Mouse (Mus musculus) right cerebral cortex, postnatal 4 days (tissue): Measurements from ENCODE around the gene AI597479.

ENCODE experiments used
- DNase-seq: peaks from one replicate; pipeline ENCODE4 v3.0.0-alpha.2; 2022

The AI597479 gene

GRCm38 (mm10) chr1:43098031-43098984 is at the start of gene AI597479, which contains the start of gene Tgfbrap1:
Gene AI597479 (plus strand): TSS chr1:43098710.
Gene Tgfbrap1 (minus strand): TSS chr1:43098637.
- peak; percentile 95 for DNase-seq

DNA sequence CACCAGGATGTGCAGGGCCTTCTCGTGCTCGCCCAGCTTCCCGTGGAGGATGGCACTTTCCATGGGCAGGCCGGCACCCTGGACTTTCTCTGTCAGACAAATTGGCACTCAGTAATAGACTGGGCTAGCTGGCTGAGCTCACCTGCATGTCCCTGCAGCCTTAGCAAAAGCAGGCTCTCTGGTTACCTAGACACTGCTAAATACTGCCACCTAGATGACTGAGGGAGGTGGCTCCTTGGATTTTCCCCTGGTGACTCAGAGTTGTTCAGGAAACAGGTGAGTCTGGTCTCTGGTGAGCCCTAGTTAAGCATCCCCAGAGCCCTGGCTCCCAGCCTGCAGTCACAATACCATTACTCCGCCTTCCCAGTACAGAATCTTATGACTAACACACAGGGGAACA is 46.6 kb upstream of the AI597479 start:
- DNase-seq = no peak

GRCm38 (mm10) chr1:43065615-43066310 is 32.7 kb upstream of the AI597479 start:
- peak; percentile 83 for DNase-seq

GRCm38 (mm10) chr1:43066573-43066972 is 31.9 kb upstream of the AI597479 start:
- DNase-seq = no peak

GRCm38 (mm10) chr1:43067551-43067950 is 31.0 kb upstream of the AI597479 start:
- DNase-seq = no peak

DNA sequence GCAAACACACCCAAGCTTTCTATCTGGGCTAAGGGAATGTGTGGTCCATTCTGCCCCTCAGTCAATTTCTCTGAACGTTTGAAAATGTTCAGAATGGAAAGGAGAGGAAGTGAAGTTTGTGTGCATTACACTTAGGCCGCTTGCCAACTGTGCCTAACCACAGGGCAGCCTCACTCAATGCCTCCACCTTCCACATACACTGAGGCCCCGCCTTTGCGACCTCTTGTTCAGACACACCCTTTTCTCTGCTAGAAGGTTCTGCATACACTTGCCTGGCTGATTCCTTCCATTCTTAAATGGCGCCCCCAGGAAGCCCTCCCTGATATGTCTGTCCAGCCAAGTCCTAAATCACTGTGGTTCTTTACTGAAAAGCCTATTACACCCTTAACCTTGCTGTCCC is 27.8 kb upstream of the AI597479 start:
- no peak for DNase-seq

GRCm38 (mm10) chr1:43072028-43072427 is 26.5 kb upstream of the AI597479 start:
- DNase-seq = no peak

DNA sequence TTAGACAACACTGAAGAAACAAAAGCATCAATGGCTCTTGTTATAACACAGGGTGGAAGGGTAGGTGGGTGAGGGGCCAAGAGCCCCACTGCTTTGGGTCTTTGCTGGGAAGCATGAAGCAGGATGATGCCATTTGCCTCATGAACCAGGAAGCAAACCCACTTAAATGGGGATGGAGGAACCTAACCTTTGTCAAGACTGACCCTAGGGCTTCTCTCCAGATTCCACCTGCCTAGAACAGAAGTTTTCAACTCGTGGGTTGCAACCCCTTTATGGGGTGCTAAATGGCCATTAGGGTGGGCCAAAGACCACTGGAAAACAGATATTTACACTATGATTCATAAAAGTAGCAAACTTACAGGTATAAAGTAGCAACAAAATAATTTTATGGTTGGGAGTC is 25.9 kb upstream of the AI597479 start:
- no peak for DNase-seq

GRCm38 (mm10) chr1:43074791-43075190 is 23.7 kb upstream of the AI597479 start:
- DNase-seq = no peak

- no peak for DNase-seq
Measured at GRCm38 (mm10) chr1:43078124-43078523, 20.4 kb upstream of the AI597479 start.

DNA sequence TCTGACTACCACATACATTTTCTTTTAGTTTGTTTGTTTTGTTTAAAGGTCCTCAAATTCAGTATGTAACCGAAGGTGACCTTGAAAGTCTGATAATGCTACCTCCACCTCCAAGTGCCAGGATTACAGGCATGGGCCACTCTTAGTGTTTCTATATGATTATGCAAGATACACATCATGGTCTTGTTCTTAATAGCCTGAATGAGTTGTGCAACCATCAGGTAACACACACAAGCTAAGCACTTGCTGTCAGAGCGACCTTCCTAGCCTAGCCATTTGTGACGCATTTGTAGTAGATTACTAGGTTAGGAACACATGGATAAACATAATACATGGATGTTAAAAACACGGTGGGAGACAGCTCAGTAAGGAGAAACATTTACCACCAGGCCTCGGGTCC is 15.6 kb upstream of the AI597479 start:
- DNase-seq = no peak

DNA sequence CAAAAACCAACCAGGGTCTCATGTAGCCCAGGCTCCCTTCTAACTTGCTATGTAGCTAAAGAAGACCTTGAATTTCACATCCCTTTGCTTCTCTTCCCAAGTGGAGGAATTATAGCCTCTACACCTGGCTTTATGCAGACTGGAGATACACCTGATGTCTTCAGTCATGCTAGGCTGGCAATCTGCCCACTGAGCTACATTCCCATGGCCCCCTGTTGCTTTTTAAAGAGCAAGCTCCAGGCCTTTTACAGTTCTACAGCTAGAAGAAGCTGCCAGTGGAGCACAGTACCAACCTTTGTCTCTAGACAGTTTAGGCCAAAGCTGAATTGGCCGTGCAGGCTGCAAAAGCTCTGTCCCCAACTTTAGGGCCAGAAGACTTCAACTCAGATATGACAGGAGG is 8.1 kb upstream of the AI597479 start:
- DNase-seq = peak; percentile 16

- no peak for DNase-seq
Measured at GRCm38 (mm10) chr1:43091306-43092055, 7.0 kb upstream of the AI597479 start.

- peak; percentile 60 for DNase-seq
Measured at GRCm38 (mm10) chr1:43092056-43093015, 6.2 kb upstream of the AI597479 start.

- no peak for DNase-seq
Measured at GRCm38 (mm10) chr1:43094206-43094605, 4.3 kb upstream of the AI597479 start.

DNA sequence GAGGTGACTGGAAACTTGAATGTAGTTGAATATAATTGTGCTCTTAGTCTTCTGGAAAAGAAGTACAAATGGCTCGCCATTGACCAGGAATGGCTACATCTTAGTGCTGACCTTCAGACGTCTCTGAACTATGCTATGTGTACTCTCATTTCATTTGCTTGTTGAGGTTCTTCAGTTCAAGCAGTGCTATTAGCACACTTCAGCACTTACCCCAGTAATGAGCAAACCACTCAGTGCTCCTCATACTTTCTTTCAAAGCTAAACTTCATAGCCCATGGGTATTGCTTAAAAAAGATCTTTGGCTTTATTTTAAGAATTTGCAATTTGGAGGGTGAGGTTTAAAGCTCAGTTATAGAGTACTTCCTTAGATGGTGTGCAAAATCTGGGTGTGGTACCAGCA is 10.2 kb downstream of the AI597479 start:
- DNase-seq = no peak

DNA sequence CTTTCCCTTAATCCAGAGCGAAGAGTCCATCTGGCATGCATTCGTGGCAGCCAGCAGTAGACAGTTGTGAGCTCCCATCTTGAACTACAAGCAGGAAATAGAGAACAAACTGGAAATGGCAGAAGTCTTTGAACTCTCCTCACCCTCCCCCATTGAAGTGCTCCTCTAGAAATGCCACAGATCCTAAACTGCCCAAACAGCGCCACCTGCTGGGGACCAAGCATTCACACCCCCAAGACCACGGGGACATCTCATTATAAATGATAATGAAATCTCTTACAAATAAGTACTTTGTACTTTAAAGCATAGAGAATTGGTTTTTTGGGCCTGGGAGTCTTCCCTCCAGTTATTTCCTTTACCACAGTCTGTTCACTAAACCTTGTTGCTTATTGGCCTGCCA is 12.0 kb downstream of the AI597479 start:
- peak; percentile 57 for DNase-seq

GRCm38 (mm10) chr1:43112882-43113281 is 14.4 kb downstream of the AI597479 start:
- DNase-seq = peak; percentile 74

DNA sequence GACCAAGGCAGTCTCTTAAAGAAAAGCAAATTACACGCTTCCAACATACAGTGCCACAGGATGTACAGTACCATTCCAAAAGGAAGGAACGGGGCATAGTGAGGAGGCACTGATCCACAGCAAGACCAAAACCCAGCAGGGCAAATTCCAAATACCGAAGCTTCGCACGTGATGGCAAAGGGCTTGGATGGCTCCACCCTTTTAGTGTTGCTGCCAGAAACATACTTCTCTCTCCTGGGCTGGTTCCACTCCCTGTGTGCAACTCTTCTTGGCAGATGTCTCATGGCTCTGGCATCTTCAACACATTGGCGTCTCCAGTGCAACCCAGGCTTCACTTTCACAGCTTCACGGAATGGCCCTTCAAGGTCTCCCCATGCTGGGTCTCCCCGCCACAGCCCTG is 18.9 kb downstream of the AI597479 start:
- no peak for DNase-seq

- DNase-seq = no peak
Measured at GRCm38 (mm10) chr1:43120950-43121349, 22.4 kb downstream of the AI597479 start.

DNA sequence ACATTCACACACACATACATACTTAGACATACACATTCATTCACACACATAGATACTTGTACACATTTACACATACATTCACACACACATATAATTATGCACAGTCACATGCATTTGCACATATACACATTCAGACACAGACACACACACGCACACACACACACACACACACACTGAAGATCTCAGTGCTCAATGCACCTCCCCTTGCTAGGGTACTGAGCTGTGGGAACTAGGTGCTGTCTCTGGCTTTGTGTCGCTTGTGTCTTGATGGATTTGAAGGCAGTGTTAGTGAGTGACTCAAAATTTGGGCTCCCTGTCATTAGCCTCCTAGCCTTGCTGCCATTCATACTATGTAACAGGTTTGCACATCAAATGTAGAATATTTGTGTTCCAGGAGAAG is 24.1 kb downstream of the AI597479 start:
- no peak for DNase-seq

DNA sequence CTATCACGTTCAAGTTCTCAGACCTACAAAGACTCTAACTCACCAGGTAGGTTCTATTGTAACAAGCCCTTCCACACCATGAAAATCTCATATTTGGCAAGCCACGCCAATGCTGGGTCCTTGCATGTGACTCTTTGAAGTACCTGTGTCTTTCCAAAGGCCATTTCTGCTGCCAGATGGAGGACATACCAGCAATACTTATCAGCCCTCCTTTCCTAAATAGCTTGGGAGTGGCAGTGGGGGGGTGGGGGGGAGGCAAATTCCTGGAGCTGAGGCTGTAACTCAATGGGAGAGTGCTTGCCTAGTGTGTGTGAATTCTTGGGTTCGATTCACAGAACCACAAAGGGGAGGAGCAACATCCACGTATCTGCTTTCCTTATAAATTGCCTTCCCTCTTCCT is 26.2 kb downstream of the AI597479 start:
- no peak for DNase-seq
